Mouse (Mus musculus) megakaryocyte progenitor cell, adult 5-6 weeks (primary cell): ENCODE measurements around the gene Sestd1. TPM values are rescaled to one million over a fixed set of nuclear protein-coding genes. Genes with fewer than 3 reads are reported as not detected.

Source experiments
- ATAC-seq: replicated peaks from 2 replicates; pipeline ENCODE4 v1.8.0; 2016; ENCODE audit warnings: mild to moderate bottlenecking, moderate TSS enrichment, inconsistent platforms; ENCODE audit not compliant: poor library complexity
- total RNA-seq, 2 experiments: library from RNA; stranded (forward) in 1 of 2; stranded (reverse) in 1 of 2; fragments of 157-497, 149-512 nt in 1 of 2; fragments of 200-1000 nt in 1 of 2; gene quantifications; 2 replicates each; pipeline versions ENCODE4 v1.2.3 to v1.2.4; 2015 to 2017

The Sestd1 gene
- total RNA-seq, 2 experiments from 2014 or later, result 7.3 to 8.4 TPM

DNA sequence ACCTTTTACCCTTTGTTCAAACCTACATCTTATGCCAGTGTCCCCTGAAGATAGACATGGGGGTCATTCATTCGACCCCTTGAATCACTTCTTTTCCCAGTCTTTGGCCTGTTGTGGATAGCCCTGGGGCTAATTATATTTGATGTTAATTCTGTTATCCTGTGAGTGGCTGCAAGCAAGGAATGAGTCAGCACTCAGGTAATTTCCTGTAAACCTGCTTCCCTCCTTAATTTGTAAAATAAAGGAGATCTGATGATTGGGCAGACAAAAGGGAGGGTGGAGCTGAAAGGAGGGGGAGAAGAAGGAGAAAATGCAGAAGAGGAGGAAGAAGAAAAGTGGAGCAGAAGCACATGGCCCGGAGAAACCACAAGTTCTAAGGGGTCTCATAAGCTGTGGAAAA is 133.4 kb downstream of the Sestd1 start:
- no peak for ATAC-seq

DNA sequence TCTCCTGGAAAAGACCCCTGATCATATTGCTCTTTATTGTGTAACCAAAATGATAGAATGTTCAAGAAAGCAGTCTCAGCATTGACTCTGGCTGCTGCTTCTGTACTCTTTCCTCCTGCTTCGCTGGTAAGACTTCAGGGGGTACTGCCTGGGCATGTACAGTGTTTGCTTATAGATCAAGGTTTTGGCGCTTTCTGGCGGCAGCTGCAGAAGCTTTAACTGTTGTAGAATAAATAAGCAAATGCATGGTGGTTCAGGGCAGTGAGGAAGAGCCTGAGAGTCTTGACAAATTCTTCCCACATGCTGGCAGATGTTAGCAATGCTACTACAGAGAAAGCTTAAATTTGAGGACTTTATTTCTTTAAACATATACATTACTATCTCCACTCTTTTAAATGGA is 134.1 kb downstream of the Sestd1 start:
- no peak for ATAC-seq

DNA sequence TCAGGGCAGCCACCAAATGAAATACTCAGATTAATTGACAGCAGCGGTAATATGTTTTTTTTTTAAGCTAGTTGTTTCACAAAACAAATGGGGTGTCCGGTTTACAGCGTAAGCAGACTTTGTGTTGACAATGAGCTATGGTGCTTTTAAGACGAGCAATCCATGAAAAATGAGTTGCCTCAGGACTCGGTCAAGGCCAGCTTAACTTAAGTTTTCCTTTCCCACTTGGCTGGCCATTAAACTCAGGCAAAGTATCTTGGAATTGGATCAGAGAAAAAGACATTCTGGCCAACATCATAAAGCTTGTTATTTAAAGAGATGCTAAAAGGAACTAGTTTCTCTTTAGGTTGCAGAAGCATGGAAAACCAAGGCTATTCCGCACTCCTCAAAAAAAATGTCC is 136.9 kb downstream of the Sestd1 start:
- no peak for ATAC-seq

DNA sequence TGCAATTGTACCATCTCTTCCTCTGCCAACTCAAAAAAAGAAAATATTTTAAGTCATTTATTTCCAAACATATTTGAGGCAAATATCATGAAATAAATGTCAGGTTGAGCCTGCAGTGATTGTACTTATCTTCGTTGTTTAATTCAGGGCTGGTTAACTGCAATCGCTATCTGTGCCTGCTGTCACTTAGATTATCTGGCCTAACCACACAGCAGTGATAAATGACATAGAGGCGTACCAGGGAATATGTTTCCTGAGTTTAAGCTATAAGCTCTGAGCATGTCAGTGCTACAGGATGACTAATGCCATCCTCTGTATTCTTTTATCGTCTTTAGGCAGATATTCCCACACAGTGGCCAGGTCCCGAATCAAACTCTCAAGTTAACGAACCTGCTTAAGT is 141.5 kb downstream of the Sestd1 start:
- ATAC-seq, result 0 out of 2 replicates have a peak, but pooled peaks have one; percentile 34

DNA sequence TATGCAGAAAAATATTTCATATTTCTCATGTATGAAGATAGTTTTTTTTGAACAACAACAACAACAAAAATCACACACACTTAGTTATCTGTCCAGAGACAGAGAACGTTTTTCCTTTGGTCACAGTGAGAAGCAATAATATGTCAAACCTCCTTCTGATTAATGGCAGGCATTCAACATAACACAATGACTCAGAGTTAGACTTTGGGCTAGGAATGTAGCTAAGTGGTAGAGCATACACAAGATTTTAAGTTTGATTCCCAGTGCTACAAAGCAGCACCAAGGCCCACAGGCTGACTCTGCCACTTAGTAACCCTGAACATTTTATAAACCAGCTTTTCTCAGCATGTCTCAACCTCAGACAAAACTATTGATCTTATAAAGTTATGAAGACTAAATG is 145.5 kb downstream of the Sestd1 start:
- ATAC-seq, result no peak

DNA sequence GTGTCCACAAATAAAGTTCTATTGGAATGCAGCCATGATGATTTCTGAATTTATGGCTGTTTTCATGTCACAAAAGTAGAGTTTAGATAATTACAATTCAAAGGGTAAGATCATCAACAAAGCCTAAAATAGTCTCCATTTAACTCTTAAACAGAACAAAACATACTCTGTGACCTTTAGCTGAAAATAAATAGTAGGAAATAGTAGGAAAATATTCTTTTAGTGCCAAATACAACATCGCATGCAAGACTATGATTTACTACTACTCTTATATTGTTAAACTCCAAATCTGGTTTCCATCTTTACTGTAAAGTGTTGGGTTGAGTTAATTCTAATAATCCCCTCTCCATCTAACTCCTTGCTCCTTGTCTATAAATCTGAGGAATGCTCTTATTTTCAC is 147.0 kb downstream of the Sestd1 start:
- ATAC-seq, result no peak

Other genes starting within 250 kb of the Sestd1 start
- 0.30 and 1.3 TPM in 2 replicates for gene Ccdc141, start 110.0 kb downstream of the Sestd1 start, total RNA-seq (2015)
- not detected in 2 replicates for gene Ccdc141, start 110.0 kb downstream of the Sestd1 start, total RNA-seq (2017)